Mouse (Mus musculus): ENCODE data around the gene Tesc. TPM values are rescaled to one million over a fixed set of nuclear protein-coding genes. Genes with fewer than 3 reads are reported as not detected.

The Tesc gene
- polyA plus RNA-seq, 1 experiment from 2014 or later = 4.0 TPM

DNA sequence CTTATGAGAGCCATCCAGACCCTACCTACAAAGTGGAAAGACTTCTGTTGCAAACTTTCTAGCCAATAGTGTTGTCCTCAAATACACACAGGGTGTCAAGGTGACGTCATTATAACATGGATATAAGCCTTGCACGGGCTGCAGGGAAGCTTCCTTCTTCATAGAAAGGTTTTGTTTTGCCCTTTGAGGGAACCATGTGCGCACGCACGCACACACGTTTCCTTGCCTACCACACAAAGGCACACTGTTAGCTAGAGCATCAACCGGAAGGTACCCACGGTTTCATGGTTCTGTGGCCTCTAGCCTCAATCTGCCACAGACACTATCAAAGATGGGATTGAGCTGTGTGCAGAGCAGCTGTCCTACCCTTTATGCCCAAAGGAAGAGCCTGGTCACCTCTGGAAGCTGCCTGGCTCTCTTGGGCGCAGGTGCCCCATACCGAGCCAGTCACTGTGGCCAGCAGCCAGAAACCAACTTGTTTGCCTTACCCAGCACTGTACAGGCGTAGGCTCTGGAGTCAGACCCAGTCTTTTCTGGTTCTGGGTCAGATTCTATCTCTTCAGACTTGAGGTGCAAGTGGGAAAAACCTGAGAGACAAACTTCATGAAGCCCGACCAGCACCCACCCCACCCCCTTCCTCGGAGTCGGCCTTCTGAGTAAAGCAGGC is 19.7 kb downstream of the Tesc start:
- WGBS = 88% methylated on average over 14 of the region's 14 CpGs
- Histone ChIP-seq H3K36me3 (ENCODE audit: control insufficient read depth, insufficient read depth, low read length) (no peaks in the 10 kb centered on the region), H3K4me2 (ENCODE audit: low read depth, low read length) (no peak overlapping the region), H3K27ac (ENCODE audit: low read length) (no peak overlapping the region), H3K4me1 (ENCODE audit: control insufficient read depth, insufficient read depth, low read length) (no peaks in the 10 kb centered on the region), H3K27me3 (replicated peaks; ENCODE audit: control insufficient read depth, insufficient read depth, low read length) (no peaks in the 10 kb centered on the region), H3K4me3 (ENCODE audit: low read length) (no peak overlapping the region), H3K9me3 (ENCODE audit: control insufficient read depth, low read length) (no peaks in the 10 kb centered on the region), H3K9ac (ENCODE audit: low read depth, low read length) (no peak overlapping the region)
- no peak for ATAC-seq

DNA sequence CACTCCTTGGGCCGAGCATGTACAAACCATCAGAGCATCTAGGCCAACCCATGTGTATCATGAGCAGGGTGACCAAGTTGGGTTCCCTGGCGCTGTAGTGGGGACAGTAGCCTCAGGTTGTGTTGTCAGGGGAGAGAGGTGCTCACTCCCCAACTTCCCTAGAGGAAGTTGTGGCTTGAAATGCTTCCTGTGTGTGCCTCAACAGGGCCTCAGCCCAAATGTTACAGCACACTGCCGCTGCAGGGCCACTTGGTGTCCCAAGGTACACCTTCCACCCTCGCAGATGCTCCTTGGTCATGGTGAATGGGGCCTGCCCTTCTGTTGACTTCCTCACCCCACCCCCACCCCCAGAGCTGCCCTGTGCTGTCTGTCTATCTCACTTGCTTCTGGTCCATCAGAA is 20.9 kb downstream of the Tesc start:
- 80% methylated on average over 4 of the region's 4 CpGs for WGBS
- H3K4me1 ChIP-seq (ENCODE audit: control insufficient read depth, insufficient read depth, low read length) = no peaks in the 10 kb centered on the region
- H3K36me3 ChIP-seq (ENCODE audit: control insufficient read depth, insufficient read depth, low read length) = no peaks in the 10 kb centered on the region
- H3K27ac ChIP-seq (ENCODE audit: low read length) = no peak overlapping the region
- no peaks in the 10 kb centered on the region for H3K9me3 ChIP-seq (ENCODE audit: control insufficient read depth, low read length)
- no peaks in the 10 kb centered on the region for H3K27me3 ChIP-seq (replicated peaks; ENCODE audit: control insufficient read depth, insufficient read depth, low read length)
- no peak overlapping the region for H3K9ac ChIP-seq (ENCODE audit: low read depth, low read length)
- no peak overlapping the region for H3K4me2 ChIP-seq (ENCODE audit: low read depth, low read length)
- no peak overlapping the region for H3K4me3 ChIP-seq (ENCODE audit: low read length)
- ATAC-seq = no peak

DNA sequence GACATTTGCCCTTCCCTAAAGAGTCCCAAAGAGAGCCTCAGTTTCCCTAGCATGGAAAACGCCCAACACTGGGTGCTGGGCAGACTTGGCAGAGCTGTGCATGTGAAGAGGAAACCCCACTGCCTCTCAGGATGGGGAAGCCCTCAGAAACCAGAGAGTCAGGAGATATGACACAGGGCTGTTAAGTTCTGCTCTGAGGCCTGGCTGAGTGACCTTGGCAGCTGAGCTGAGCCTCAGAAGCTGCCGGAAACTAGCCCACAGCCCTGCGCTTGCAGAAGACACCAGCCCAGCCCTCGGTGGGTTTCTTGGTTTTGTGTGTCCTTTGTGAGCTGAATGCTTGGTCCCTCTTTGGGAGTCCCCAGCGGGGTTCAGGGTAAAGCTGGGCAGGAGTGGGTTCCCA is 21.4 kb downstream of the Tesc start:
- Histone ChIP-seq H3K9me3 (ENCODE audit: control insufficient read depth, low read length) (no peaks in the 10 kb centered on the region), H3K4me3 (ENCODE audit: low read length) (no peak overlapping the region), H3K27ac (ENCODE audit: low read length) (no peak overlapping the region), H3K36me3 (ENCODE audit: control insufficient read depth, insufficient read depth, low read length) (no peaks in the 10 kb centered on the region), H3K9ac (ENCODE audit: low read depth, low read length) (no peak overlapping the region), H3K4me1 (ENCODE audit: control insufficient read depth, insufficient read depth, low read length) (no peaks in the 10 kb centered on the region), H3K27me3 (replicated peaks; ENCODE audit: control insufficient read depth, insufficient read depth, low read length) (no peaks in the 10 kb centered on the region), H3K4me2 (ENCODE audit: low read depth, low read length) (no peak overlapping the region)
- no peak for ATAC-seq
- WGBS = 80% methylated on average over 5 of the region's 5 CpGs

DNA sequence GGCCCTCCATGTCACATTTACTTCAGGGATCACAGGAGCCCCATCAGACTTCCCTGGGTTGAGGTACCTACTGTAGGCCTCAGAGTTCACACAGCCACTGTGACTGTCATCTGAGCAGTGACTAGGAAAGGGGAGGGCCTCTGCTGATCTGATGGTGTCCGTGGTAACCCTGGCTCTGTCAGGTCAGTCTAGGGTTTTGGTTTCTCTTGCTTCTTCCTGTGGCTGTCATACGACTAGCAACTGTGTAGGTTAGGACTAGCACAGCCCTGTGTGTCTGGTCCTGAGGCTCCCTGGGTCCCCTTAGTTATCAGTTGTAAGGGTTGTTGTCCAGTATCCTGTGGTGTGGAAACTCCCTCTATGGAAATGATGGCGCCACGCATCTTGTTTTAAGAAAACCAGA is 23.2 kb downstream of the Tesc start:
- Histone ChIP-seq H3K27me3 (replicated peaks; ENCODE audit: control insufficient read depth, insufficient read depth, low read length) (no peaks in the 10 kb centered on the region), H3K9me3 (ENCODE audit: control insufficient read depth, low read length) (no peaks in the 10 kb centered on the region), H3K4me2 (ENCODE audit: low read depth, low read length) (no peak overlapping the region), H3K27ac (ENCODE audit: low read length) (no peak overlapping the region), H3K9ac (ENCODE audit: low read depth, low read length) (no peak overlapping the region), H3K4me3 (ENCODE audit: low read length) (no peak overlapping the region), H3K4me1 (ENCODE audit: control insufficient read depth, insufficient read depth, low read length) (no peaks in the 10 kb centered on the region), H3K36me3 (ENCODE audit: control insufficient read depth, insufficient read depth, low read length) (no peaks in the 10 kb centered on the region)
- 68% methylated on average over 4 of the region's 4 CpGs for WGBS
- ATAC-seq = no peak

DNA sequence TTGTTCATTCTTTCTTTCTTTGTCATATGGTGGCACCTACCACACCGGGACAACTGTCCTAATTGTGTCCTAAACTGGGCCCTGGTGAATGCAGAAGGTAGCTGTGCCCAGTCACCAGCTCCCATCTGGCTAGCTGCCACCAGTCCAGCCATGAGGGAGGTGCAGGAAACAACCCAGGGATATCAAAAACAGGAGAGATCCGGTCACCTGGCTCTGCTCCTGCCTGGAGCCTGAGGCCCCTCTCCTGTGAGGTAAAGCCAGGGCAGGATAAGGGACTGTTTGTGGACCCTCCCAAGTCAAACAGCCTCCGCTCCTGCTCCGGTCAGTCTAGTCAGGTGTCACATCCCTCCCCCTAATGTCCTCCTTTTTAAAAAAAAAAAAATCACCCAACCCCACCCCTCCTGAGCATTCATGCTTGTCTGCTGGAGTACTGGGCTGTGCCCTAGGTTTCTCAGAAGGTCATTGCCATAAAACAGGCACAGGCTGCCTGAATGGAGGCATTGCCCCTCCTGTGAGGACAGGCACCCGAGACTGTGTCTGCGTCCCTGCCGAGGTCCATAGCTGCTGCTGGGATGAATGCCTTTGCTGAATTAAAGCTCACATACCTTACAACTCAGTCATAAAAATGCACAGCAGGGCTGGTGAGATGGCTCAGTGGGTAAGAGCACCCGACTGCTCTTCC is 24.6 kb downstream of the Tesc start:
- Histone ChIP-seq H3K4me2 (ENCODE audit: low read depth, low read length) (no peak overlapping the region), H3K4me1 (ENCODE audit: control insufficient read depth, insufficient read depth, low read length) (no peaks in the 10 kb centered on the region), H3K4me3 (ENCODE audit: low read length) (no peak overlapping the region), H3K9me3 (ENCODE audit: control insufficient read depth, low read length) (no peaks in the 10 kb centered on the region), H3K27me3 (replicated peaks; ENCODE audit: control insufficient read depth, insufficient read depth, low read length) (no peaks in the 10 kb centered on the region), H3K9ac (ENCODE audit: low read depth, low read length) (no peak overlapping the region), H3K36me3 (ENCODE audit: control insufficient read depth, insufficient read depth, low read length) (no peaks in the 10 kb centered on the region), H3K27ac (ENCODE audit: low read length) (no peak overlapping the region)
- peak; percentile 45; the same call in 1 of the 2 replicates for ATAC-seq
- 53% methylated on average over 8 of the region's 8 CpGs for WGBS

DNA sequence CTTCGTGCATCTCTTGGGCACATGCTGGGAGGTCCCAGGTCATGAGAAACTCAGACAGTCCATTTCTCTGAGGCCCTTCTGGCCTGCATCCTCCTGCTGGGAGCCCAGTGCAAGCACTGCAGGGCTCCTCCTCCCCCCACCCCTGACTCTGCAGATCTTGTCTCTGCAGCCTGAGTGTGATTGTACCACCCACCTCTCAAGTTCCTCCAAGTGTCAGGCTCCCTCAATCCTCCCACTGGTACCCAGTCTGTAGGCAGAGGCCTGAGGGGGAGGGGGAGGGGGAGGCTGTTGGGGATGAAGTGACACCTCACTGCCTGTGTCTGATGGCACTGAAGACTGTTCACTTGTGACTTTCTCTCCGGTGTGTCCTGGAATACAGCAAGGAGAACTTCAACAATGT is 25.7 kb downstream of the Tesc start:
- no peak overlapping the region for H3K9ac ChIP-seq (ENCODE audit: low read depth, low read length)
- no peak overlapping the region for H3K4me3 ChIP-seq (ENCODE audit: low read length)
- H3K4me1 ChIP-seq (ENCODE audit: control insufficient read depth, insufficient read depth, low read length) = no peaks in the 10 kb centered on the region
- H3K27ac ChIP-seq (ENCODE audit: low read length) = no peak overlapping the region
- no peak for ATAC-seq
- H3K27me3 ChIP-seq (replicated peaks; ENCODE audit: control insufficient read depth, insufficient read depth, low read length) = no peaks in the 10 kb centered on the region
- H3K36me3 ChIP-seq (ENCODE audit: control insufficient read depth, insufficient read depth, low read length) = no peaks in the 10 kb centered on the region
- no peaks in the 10 kb centered on the region for H3K9me3 ChIP-seq (ENCODE audit: control insufficient read depth, low read length)
- no peak overlapping the region for H3K4me2 ChIP-seq (ENCODE audit: low read depth, low read length)
- 94% methylated on average over 2 of the region's 2 CpGs for WGBS

DNA sequence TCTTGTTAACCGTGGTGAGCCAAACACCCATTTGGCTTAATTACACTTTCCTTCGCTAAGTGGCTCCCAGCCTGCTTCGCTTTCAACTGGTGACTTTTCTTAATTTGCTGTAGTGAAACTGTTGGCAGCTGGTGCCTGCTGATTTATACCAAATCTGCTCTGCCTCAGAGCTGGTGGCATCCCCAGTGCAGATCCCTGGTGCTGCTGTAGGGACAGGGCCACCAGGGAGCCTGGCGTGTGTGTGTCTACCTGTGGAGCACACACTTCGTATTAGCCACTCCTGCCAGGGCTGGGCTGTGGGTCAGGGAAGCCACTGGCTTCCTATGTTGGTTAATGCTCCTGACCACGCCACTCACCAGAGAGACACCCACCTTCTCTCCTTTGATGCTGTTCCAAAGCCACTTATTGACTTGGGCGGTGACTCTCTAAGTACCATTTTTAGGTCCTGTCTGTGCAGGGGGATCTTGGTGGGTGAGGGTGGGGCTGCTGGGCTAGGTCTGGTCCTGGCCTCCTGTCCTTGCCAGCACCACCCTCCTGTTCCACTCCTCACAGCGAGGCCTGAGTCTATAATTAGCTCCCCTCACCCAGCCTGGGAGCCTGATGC is 30.1 kb downstream of the Tesc start:
- H3K27ac ChIP-seq (ENCODE audit: low read length) = no peak overlapping the region
- no peak for ATAC-seq
- 50% methylated on average over 8 of the region's 8 CpGs for WGBS

DNA sequence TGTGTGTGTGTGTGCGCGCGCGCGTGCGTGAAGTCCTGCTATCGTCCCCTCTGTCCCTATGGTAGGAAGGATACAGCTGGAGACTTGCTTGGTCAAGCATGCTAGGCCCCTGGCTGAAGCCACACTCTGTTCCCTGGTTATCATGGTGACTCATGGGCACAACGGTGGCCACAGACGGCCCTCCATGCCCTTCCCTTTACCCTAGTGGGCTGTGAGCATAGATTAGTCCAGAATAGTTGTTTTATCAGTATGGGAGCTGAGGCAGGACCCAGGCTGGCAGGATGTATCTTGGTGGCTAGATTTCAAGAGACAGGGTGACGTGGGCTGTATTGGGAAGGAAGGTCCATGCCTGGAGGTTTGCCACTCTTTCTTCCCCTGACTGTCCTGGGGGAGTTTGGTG is 31.3 kb downstream of the Tesc start:
- no peak for ATAC-seq
- Histone ChIP-seq H3K9me3 (ENCODE audit: control insufficient read depth, low read length) (no peaks in the 10 kb centered on the region), H3K4me2 (ENCODE audit: low read depth, low read length) (no peak overlapping the region), H3K4me1 (ENCODE audit: control insufficient read depth, insufficient read depth, low read length) (no peaks in the 10 kb centered on the region), H3K4me3 (ENCODE audit: low read length) (no peak overlapping the region), H3K36me3 (ENCODE audit: control insufficient read depth, insufficient read depth, low read length) (0 out of 2 replicates have a peak, but pooled peaks cover 2% of the 10 kb centered on the region), H3K27me3 (replicated peaks; ENCODE audit: control insufficient read depth, insufficient read depth, low read length) (no peaks in the 10 kb centered on the region), H3K27ac (ENCODE audit: low read length) (no peak overlapping the region), H3K9ac (ENCODE audit: low read depth, low read length) (no peak overlapping the region)
- WGBS = 90% methylated on average over 10 of the region's 10 CpGs

More for the DNA sequence above, 30.1 kb downstream of the Tesc start:
- H3K4me3 ChIP-seq (ENCODE audit: low read length) = no peak overlapping the region
- no peaks in the 10 kb centered on the region for H3K36me3 ChIP-seq (ENCODE audit: control insufficient read depth, insufficient read depth, low read length)
- H3K27me3 ChIP-seq (replicated peaks; ENCODE audit: control insufficient read depth, insufficient read depth, low read length) = no peaks in the 10 kb centered on the region
- H3K4me1 ChIP-seq (ENCODE audit: control insufficient read depth, insufficient read depth, low read length) = no peaks in the 10 kb centered on the region
- no peaks in the 10 kb centered on the region for H3K9me3 ChIP-seq (ENCODE audit: control insufficient read depth, low read length)
- H3K4me2 ChIP-seq (ENCODE audit: low read depth, low read length) = no peak overlapping the region
- no peak overlapping the region for H3K9ac ChIP-seq (ENCODE audit: low read depth, low read length)

DNA sequence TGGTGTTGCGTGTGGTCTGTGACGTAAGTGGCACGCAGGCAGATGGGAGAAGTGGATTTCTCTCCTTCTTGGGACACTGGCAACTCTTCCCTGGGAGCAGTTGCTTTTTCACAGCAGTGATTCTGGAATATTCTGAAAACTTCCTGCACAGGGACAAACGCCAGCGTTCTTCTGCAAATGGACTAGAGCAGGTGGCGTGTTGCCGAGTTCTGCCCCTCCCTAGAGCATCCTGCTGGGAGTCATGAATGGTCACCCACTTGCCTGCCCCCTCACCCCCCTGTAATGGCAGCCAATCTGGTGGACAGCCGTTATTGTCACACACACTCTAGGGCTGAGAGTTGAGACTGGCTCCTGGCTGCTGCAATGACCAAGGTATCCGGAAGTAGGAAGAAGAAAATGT is 32.1 kb downstream of the Tesc start:
- H3K4me3 ChIP-seq (ENCODE audit: low read length) = no peak overlapping the region
- no peak overlapping the region for H3K4me2 ChIP-seq (ENCODE audit: low read depth, low read length)
- H3K27me3 ChIP-seq (replicated peaks; ENCODE audit: control insufficient read depth, insufficient read depth, low read length) = no peaks in the 10 kb centered on the region
- no peak for ATAC-seq
- no peaks in the 10 kb centered on the region for H3K4me1 ChIP-seq (ENCODE audit: control insufficient read depth, insufficient read depth, low read length)
- 0 out of 2 replicates have a peak, but pooled peaks cover 2% of the 10 kb centered on the region for H3K36me3 ChIP-seq (ENCODE audit: control insufficient read depth, insufficient read depth, low read length)
- H3K9ac ChIP-seq (ENCODE audit: low read depth, low read length) = no peak overlapping the region
- H3K9me3 ChIP-seq (ENCODE audit: control insufficient read depth, low read length) = no peaks in the 10 kb centered on the region
- no peak overlapping the region for H3K27ac ChIP-seq (ENCODE audit: low read length)
- 83% methylated on average over 9 of the region's 9 CpGs for WGBS

Data from intestine, embryonic 16.5 days (tissue).